In the genomic region with DNA sequence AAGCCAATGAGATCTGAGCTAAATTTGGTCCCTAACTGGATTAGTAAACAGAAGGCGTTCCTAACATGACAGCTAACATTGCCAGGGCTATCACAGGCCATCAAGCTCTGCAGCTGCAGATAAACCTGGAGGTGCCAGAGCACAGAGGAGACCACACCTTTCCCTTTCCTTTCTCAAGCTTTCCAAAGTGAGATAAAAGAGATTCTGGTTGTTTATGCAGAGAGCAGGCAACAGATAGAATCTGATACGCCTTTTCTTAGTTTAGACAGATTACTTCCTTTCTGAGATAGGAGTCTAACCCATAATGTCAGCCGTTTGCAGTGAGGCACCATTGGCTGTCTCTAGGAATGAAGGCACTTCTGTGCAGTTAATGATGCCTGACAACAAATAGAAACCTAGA, we compare ENCODE assay signal across 17 mouse cellular contexts.
A peak's percentile ranks its signal among the peaks of the same experiment; 100 is the strongest.
DNase-seq lines count a peak whose midpoint lies in the region; ATAC-seq lines count a peak whose summit lies in the region.
"Had no signal": no experiment of that assay in that cellular context is flagged by ENCODE, and none has a peak within 500 bp of the region (broad histone marks: within the 10 kb centered on the region; RNA-seq: fewer than 3 reads in every experiment).

No protein-coding gene starts in this region.

- H3K4me1 ChIP-seq in kidney, embryonic 15.5 days = no peaks in the 10 kb centered on the region
- H3K4me1 ChIP-seq: forebrain, embryonic 12.5 days; intestine, embryonic 15.5 days; limb, embryonic 12.5 days; megakaryocyte, embryonic 14.5 days; stomach, embryonic 15.5 days had no signal

- DNase-seq in kidney, adult 8-10 months = peak; percentile 2 to 46
- peak; percentile 8 for DNase-seq in 416B (ENCODE audit: low read depth)
- peak; percentile 4 for DNase-seq in CD4-positive helper T cell, adult 2 months (ENCODE audit: low read depth, low spot score)
- DNase-seq in lung, postnatal 25 days (ENCODE audit: low spot score) = peak; percentile 41
- DNase-seq in layer of hippocampus, postnatal 25 days (ENCODE audit: extremely low spot score in 1 of 2, low spot score in 1 of 2) = no peak
- DNase-seq in right cerebral cortex, postnatal 14 days = no peak
- DNase-seq: cerebellum, postnatal 25 days; gastrocnemius, postnatal 36 days; layer of hippocampus, adult 9-11 months; right cerebral cortex, adult 18-20 months had no signal

- no peaks in the 10 kb centered on the region for H3K27me3 ChIP-seq in kidney, embryonic 15.5 days
- H3K27me3 ChIP-seq: forebrain, embryonic 12.5 days; intestine, embryonic 15.5 days; limb, embryonic 12.5 days; megakaryocyte, embryonic 14.5 days; stomach, embryonic 15.5 days had no signal

- 45% methylated on average over 3 of the region's 3 CpGs for WGBS in kidney, embryonic 15.5 days

- H3K9me3 ChIP-seq in kidney, embryonic 15.5 days (replicated peaks) = no peaks in the 10 kb centered on the region
- H3K9me3 ChIP-seq: forebrain, embryonic 12.5 days; intestine, embryonic 15.5 days; limb, embryonic 12.5 days; megakaryocyte, embryonic 14.5 days; stomach, embryonic 15.5 days had no signal

- no peak overlapping the region for H3K9ac ChIP-seq in kidney, embryonic 15.5 days
- H3K9ac ChIP-seq: forebrain, embryonic 12.5 days; hindbrain, embryonic 14.5 days; intestine, embryonic 15.5 days; limb, embryonic 12.5 days; stomach, embryonic 15.5 days had no signal

- H3K27ac ChIP-seq in kidney, embryonic 15.5 days = no peak overlapping the region
- H3K27ac ChIP-seq: forebrain, embryonic 12.5 days; hindbrain, embryonic 14.5 days; intestine, embryonic 15.5 days; limb, embryonic 12.5 days; stomach, embryonic 15.5 days had no signal

- H3K36me3 ChIP-seq in kidney, embryonic 15.5 days = no peaks in the 10 kb centered on the region
- H3K36me3 ChIP-seq: forebrain, embryonic 12.5 days; intestine, embryonic 15.5 days; limb, embryonic 12.5 days; stomach, embryonic 15.5 days had no signal

- ATAC-seq in kidney, embryonic 15.5 days (replicated peaks; ENCODE audit: low FRiP score) = no peak
- ATAC-seq: intestine, embryonic 15.5 days had no signal

- H3K4me2 ChIP-seq in kidney, embryonic 15.5 days = no peak overlapping the region
- H3K4me2 ChIP-seq: forebrain, embryonic 12.5 days; hindbrain, embryonic 14.5 days; intestine, embryonic 15.5 days; limb, embryonic 12.5 days; stomach, embryonic 15.5 days had no signal

- no peak overlapping the region for H3K4me3 ChIP-seq in kidney, embryonic 15.5 days (replicated peaks)
- H3K4me3 ChIP-seq: forebrain, embryonic 12.5 days; intestine, embryonic 15.5 days; limb, embryonic 12.5 days; megakaryocyte, embryonic 14.5 days; stomach, embryonic 15.5 days had no signal

Comparison
In these comparisons a context has a peak if more than half of its experiments do, and no peak if none do; other contexts are left out.
1. DNase-seq: peak in kidney, adult 8-10 months (2 of 2), 416B (single experiment), CD4-positive helper T cell, adult 2 months (single experiment) and lung, postnatal 25 days (single experiment); none in layer of hippocampus, postnatal 25 days (0 of 2) and right cerebral cortex, postnatal 14 days (single experiment).